Mouse (Mus musculus): Measurements from ENCODE around the gene Guk1.

GRCm38 (mm10) chr11:59238525-59239427, 46.8 kb upstream of the Guk1 start:
- TF ChIP-seq CTCF (IDR thresholded peaks at IDR 0.05; ENCODE audit: extremely low read depth, insufficient read depth, insufficient read length, insufficient replicate concordance) (no peak), POLR2A (IDR thresholded peaks at IDR 0.05; ENCODE audit: low read depth, low read length) (no peak)
